Mouse (Mus musculus): ENCODE data around the gene Shld1. TPM values are rescaled to one million over a fixed set of nuclear protein-coding genes. Genes with fewer than 3 reads are reported as not detected.

The Shld1 gene
- total RNA-seq, 2 experiments from 2014 or later: 5.0 TPM

GRCm38 (mm10) chr2:132691731-132692130 lies 5.0 kb downstream of the Shld1 start:
- DNase-seq: no peak

GRCm38 (mm10) chr2:132692320-132692719 lies 5.6 kb downstream of the Shld1 start:
- DNase-seq: no peak

GRCm38 (mm10) chr2:132693980-132694379 lies 7.2 kb downstream of the Shld1 start:
- no peak for DNase-seq

GRCm38 (mm10) chr2:132695358-132696093 lies 8.8 kb downstream of the Shld1 start:
- no peak for DNase-seq

GRCm38 (mm10) chr2:132696519-132696918 lies 9.8 kb downstream of the Shld1 start:
- DNase-seq: no peak

- no peak for DNase-seq
Observed at GRCm38 (mm10) chr2:132697256-132697655, 10.5 kb downstream of the Shld1 start.

- no peak for DNase-seq
Observed at GRCm38 (mm10) chr2:132697695-132698094, 11.0 kb downstream of the Shld1 start.

GRCm38 (mm10) chr2:132698420-132698819 lies 11.7 kb downstream of the Shld1 start:
- DNase-seq: peak; percentile 29

GRCm38 (mm10) chr2:132700921-132701320 lies 14.2 kb downstream of the Shld1 start:
- DNase-seq: no peak

GRCm38 (mm10) chr2:132701451-132701886 lies 14.7 kb downstream of the Shld1 start:
- DNase-seq: peak; percentile 30

- no peak for DNase-seq
Observed at GRCm38 (mm10) chr2:132705251-132705992, 18.7 kb downstream of the Shld1 start.

GRCm38 (mm10) chr2:132706309-132706708 lies 19.6 kb downstream of the Shld1 start:
- no peak for DNase-seq

GRCm38 (mm10) chr2:132710488-132710887 lies 23.8 kb downstream of the Shld1 start:
- no peak for DNase-seq

- DNase-seq: no peak
Observed at GRCm38 (mm10) chr2:132712061-132712460, 25.3 kb downstream of the Shld1 start.

- no peak for DNase-seq
Observed at GRCm38 (mm10) chr2:132714522-132714921, 27.8 kb downstream of the Shld1 start.

GRCm38 (mm10) chr2:132714946-132715345 lies 28.2 kb downstream of the Shld1 start:
- DNase-seq: no peak

- DNase-seq: no peak
Observed at GRCm38 (mm10) chr2:132715421-132716070, 28.8 kb downstream of the Shld1 start.

GRCm38 (mm10) chr2:132716154-132716553 lies 29.4 kb downstream of the Shld1 start:
- peak; percentile 32 for DNase-seq

GRCm38 (mm10) chr2:132716901-132717536 lies 30.3 kb downstream of the Shld1 start:
- no peak for DNase-seq

- DNase-seq: no peak
Observed at GRCm38 (mm10) chr2:132717537-132717912, 30.8 kb downstream of the Shld1 start.

GRCm38 (mm10) chr2:132720921-132721566 lies 34.3 kb downstream of the Shld1 start:
- DNase-seq: no peak

GRCm38 (mm10) chr2:132721844-132722243 lies 35.1 kb downstream of the Shld1 start:
- DNase-seq: no peak
